Mouse (Mus musculus): ENCODE results near the gene Slf1. TPM values are rescaled to one million over a fixed set of nuclear protein-coding genes. Genes with fewer than 3 reads are reported as not detected.

Slf1 gene
- polyA plus RNA-seq, 1 experiment from 2014 or later: 52.7 TPM

DNA sequence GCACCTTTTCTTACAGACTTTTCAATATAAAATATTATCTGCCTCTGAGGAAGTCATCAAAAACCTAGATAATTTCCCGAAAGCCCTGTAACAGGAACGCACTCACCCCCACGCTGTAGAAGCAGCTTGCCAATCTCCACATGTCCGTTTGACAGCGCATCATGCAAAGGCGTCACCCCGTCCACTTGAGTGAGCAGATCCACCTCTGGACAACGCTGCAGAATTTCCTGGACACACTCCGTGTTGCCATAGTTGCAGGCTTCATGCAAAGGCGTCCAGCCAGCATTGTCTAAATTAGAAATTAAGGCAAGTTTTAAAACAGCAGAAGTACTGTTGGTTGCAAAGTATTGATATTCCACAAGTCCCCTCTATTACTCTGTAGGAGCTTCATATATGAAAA is 88.9 kb downstream of the Slf1 start:
- no peak for DNase-seq (ENCODE audit: low spot score)
- WGBS: 89% methylated on average over 10 of the region's 10 CpGs

GRCm38 (mm10) chr13:77045375-77045774 is 89.9 kb downstream of the Slf1 start:
- H3K36me3 ChIP-seq (replicated peaks; ENCODE audit: control insufficient read depth, insufficient read depth, low read depth, low read length): no peaks in the 10 kb centered on the region
- WGBS: 88% methylated on average over 1 of the region's 1 CpGs
- H3K27me3 ChIP-seq (ENCODE audit: control insufficient read depth, insufficient read depth, low read length): no peaks in the 10 kb centered on the region
- DNase-seq (ENCODE audit: low spot score) (peak; percentile 35), ATAC-seq (replicated peaks; ENCODE audit: insufficient number of reproducible peaks, low FRiP score, low TSS enrichment, low read depth) (no peak)
- H3K4me2 ChIP-seq (ENCODE audit: low read depth, low read length): no peak overlapping the region
- no peak overlapping the region for H3K27ac ChIP-seq (replicated peaks; ENCODE audit: low read depth, low read length)
- no peaks in the 10 kb centered on the region for H3K9me3 ChIP-seq (replicated peaks; ENCODE audit: control insufficient read depth, low read length)
- no peak overlapping the region for H3K9ac ChIP-seq (replicated peaks; ENCODE audit: low read length)
- H3K4me3 ChIP-seq (ENCODE audit: low read depth, low read length): no peak overlapping the region
- H3K4me1 ChIP-seq (ENCODE audit: control insufficient read depth, insufficient read depth, low read length): no peaks in the 10 kb centered on the region

More for the DNA sequence above, 88.9 kb downstream of the Slf1 start:
- Histone ChIP-seq H3K27ac (replicated peaks; ENCODE audit: low read depth, low read length) (no peak overlapping the region), H3K4me3 (ENCODE audit: low read depth, low read length) (no peak overlapping the region), H3K27me3 (ENCODE audit: control insufficient read depth, insufficient read depth, low read length) (no peaks in the 10 kb centered on the region), H3K9me3 (replicated peaks; ENCODE audit: control insufficient read depth, low read length) (no peaks in the 10 kb centered on the region), H3K4me1 (ENCODE audit: control insufficient read depth, insufficient read depth, low read length) (no peaks in the 10 kb centered on the region), H3K36me3 (replicated peaks; ENCODE audit: control insufficient read depth, insufficient read depth, low read depth, low read length) (no peaks in the 10 kb centered on the region), H3K9ac (replicated peaks; ENCODE audit: low read length) (no peak overlapping the region), H3K4me2 (ENCODE audit: low read depth, low read length) (no peak overlapping the region)
- ATAC-seq (replicated peaks; ENCODE audit: insufficient number of reproducible peaks, low FRiP score, low TSS enrichment, low read depth): no peak; the same call in 1 of the 2 replicates

GRCm38 (mm10) chr13:77043375-77043774 is 91.9 kb downstream of the Slf1 start:
- Histone ChIP-seq H3K27ac (replicated peaks; ENCODE audit: low read depth, low read length) (no peak overlapping the region), H3K4me3 (ENCODE audit: low read depth, low read length) (no peak overlapping the region), H3K4me2 (ENCODE audit: low read depth, low read length) (no peak overlapping the region), H3K9ac (replicated peaks; ENCODE audit: low read length) (no peak overlapping the region), H3K36me3 (replicated peaks; ENCODE audit: control insufficient read depth, insufficient read depth, low read depth, low read length) (no peaks in the 10 kb centered on the region), H3K9me3 (replicated peaks; ENCODE audit: control insufficient read depth, low read length) (no peaks in the 10 kb centered on the region), H3K4me1 (ENCODE audit: control insufficient read depth, insufficient read depth, low read length) (no peaks in the 10 kb centered on the region), H3K27me3 (ENCODE audit: control insufficient read depth, insufficient read depth, low read length) (no peaks in the 10 kb centered on the region)
- 83% methylated on average over 1 of the region's 1 CpGs for WGBS
- DNase-seq (ENCODE audit: low spot score) (no peak), ATAC-seq (replicated peaks; ENCODE audit: insufficient number of reproducible peaks, low FRiP score, low TSS enrichment, low read depth) (no peak)

GRCm38 (mm10) chr13:77029594-77029993 is 105.7 kb downstream of the Slf1 start:
- WGBS: 66% methylated on average over 5 of the region's 5 CpGs
- Histone ChIP-seq H3K27me3 (ENCODE audit: control insufficient read depth, insufficient read depth, low read length) (no peaks in the 10 kb centered on the region), H3K36me3 (replicated peaks; ENCODE audit: control insufficient read depth, insufficient read depth, low read depth, low read length) (no peaks in the 10 kb centered on the region), H3K9ac (replicated peaks; ENCODE audit: low read length) (no peak overlapping the region), H3K4me3 (ENCODE audit: low read depth, low read length) (no peak overlapping the region), H3K27ac (replicated peaks; ENCODE audit: low read depth, low read length) (no peak overlapping the region), H3K4me1 (ENCODE audit: control insufficient read depth, insufficient read depth, low read length) (no peaks in the 10 kb centered on the region), H3K9me3 (replicated peaks; ENCODE audit: control insufficient read depth, low read length) (no peaks in the 10 kb centered on the region), H3K4me2 (ENCODE audit: low read depth, low read length) (no peak overlapping the region)
- peak; percentile 6 for DNase-seq (ENCODE audit: low spot score)
- ATAC-seq (replicated peaks; ENCODE audit: insufficient number of reproducible peaks, low FRiP score, low TSS enrichment, low read depth): no peak

DNA sequence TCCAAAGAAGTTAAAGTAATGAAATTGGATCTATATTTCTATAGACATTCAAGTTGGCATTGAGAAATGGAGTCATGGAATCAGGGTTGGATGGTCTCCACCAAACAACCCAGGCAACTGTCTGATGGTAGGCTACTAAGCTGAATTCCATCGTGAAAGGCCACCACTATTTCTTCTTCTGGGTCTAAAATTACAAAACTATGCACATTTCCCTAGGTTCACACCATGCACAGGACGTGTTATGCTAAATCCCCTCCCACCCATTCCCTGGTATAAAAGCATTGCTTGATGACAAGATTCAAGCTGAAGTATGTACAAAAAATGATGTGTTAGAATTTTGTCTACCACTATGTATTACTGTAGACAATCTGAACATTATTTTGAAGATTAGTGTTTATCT is 116.4 kb downstream of the Slf1 start:
- Histone ChIP-seq H3K27ac (replicated peaks; ENCODE audit: low read depth, low read length) (no peak overlapping the region), H3K4me2 (ENCODE audit: low read depth, low read length) (no peak overlapping the region), H3K27me3 (ENCODE audit: control insufficient read depth, insufficient read depth, low read length) (no peaks in the 10 kb centered on the region), H3K4me1 (ENCODE audit: control insufficient read depth, insufficient read depth, low read length) (no peaks in the 10 kb centered on the region), H3K9me3 (replicated peaks; ENCODE audit: control insufficient read depth, low read length) (no peaks in the 10 kb centered on the region), H3K36me3 (replicated peaks; ENCODE audit: control insufficient read depth, insufficient read depth, low read depth, low read length) (no peaks in the 10 kb centered on the region), H3K9ac (replicated peaks; ENCODE audit: low read length) (no peak overlapping the region), H3K4me3 (ENCODE audit: low read depth, low read length) (no peak overlapping the region)
- WGBS: 86% methylated on average over 2 of the region's 2 CpGs
- no peak for ATAC-seq (replicated peaks; ENCODE audit: insufficient number of reproducible peaks, low FRiP score, low TSS enrichment, low read depth)
- DNase-seq (ENCODE audit: low spot score): no peak

DNA sequence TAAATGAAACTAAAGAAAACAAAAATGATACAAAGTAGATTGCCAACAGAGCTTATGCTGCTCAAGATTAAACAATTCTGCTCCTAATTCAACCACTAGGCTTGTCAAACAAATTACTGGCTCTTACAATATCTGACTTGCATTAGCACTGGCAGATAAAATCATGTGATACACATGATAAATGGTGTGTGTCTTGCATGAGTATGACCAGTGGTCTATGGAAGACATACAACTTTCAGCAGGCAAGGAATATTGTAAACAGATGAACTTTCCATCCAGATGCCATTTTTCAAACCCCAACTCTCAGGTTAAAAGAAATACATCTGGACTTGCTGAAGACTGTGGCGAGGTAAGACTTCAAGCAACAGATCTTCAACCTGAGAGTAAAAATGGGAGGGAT is 131.6 kb downstream of the Slf1 start:
- H3K4me2 ChIP-seq (ENCODE audit: low read depth, low read length): no peak overlapping the region
- no peaks in the 10 kb centered on the region for H3K9me3 ChIP-seq (replicated peaks; ENCODE audit: control insufficient read depth, low read length)
- 74% methylated on average over 1 of the region's 1 CpGs for WGBS
- no peaks in the 10 kb centered on the region for H3K27me3 ChIP-seq (ENCODE audit: control insufficient read depth, insufficient read depth, low read length)
- no peaks in the 10 kb centered on the region for H3K4me1 ChIP-seq (ENCODE audit: control insufficient read depth, insufficient read depth, low read length)
- no peaks in the 10 kb centered on the region for H3K36me3 ChIP-seq (replicated peaks; ENCODE audit: control insufficient read depth, insufficient read depth, low read depth, low read length)
- no peak overlapping the region for H3K4me3 ChIP-seq (ENCODE audit: low read depth, low read length)
- DNase-seq (ENCODE audit: low spot score): peak; percentile 40
- no peak; the same call in 1 of the 2 replicates for ATAC-seq (replicated peaks; ENCODE audit: insufficient number of reproducible peaks, low FRiP score, low TSS enrichment, low read depth)
- H3K27ac ChIP-seq (replicated peaks; ENCODE audit: low read depth, low read length): no peak overlapping the region
- no peak overlapping the region for H3K9ac ChIP-seq (replicated peaks; ENCODE audit: low read length)

DNA sequence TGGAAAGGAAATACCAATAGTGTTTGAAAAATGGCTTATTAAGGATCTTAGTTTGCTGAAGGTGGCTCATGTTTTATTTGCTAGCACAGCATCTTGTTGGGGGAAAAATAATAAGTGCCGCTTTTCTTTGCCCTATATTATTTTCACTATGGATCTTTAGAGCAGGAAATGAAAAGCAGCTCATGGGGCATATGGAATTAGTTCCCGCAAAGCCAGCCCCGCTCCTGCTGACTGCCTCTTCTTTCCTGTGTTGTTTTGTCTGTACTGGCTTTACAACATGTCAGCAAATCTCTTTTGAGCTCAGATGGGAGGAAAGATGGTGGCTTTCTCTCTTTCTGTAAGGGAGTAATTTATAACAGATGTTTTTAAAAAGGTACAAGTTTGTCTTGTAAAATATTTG is 132.6 kb downstream of the Slf1 start:
- Histone ChIP-seq H3K4me1 (ENCODE audit: control insufficient read depth, insufficient read depth, low read length) (no peaks in the 10 kb centered on the region), H3K27ac (replicated peaks; ENCODE audit: low read depth, low read length) (no peak overlapping the region), H3K4me3 (ENCODE audit: low read depth, low read length) (no peak overlapping the region), H3K36me3 (replicated peaks; ENCODE audit: control insufficient read depth, insufficient read depth, low read depth, low read length) (no peaks in the 10 kb centered on the region), H3K9me3 (replicated peaks; ENCODE audit: control insufficient read depth, low read length) (no peaks in the 10 kb centered on the region), H3K27me3 (ENCODE audit: control insufficient read depth, insufficient read depth, low read length) (no peaks in the 10 kb centered on the region), H3K4me2 (ENCODE audit: low read depth, low read length) (no peak overlapping the region), H3K9ac (replicated peaks; ENCODE audit: low read length) (no peak overlapping the region)
- WGBS: 25% methylated on average over 3 of the region's 3 CpGs
- DNase-seq (ENCODE audit: low spot score) (peak; percentile 70), ATAC-seq (replicated peaks; ENCODE audit: insufficient number of reproducible peaks, low FRiP score, low TSS enrichment, low read depth) (no peak)

All from embryonic facial prominence, embryonic 11.5 days (tissue).